Mouse (Mus musculus) MEL (cell line): ENCODE data around the gene Cpt1a. TPM values are rescaled to one million over a fixed set of nuclear protein-coding genes. Genes with fewer than 3 reads are reported as not detected.
A peak's percentile ranks its signal among the peaks of the same experiment; 100 is the strongest.

ENCODE experiments used
- DNase-seq: peaks from one replicate; pipeline ENCODE4 v3.0.0; 2011; ENCODE audit warnings: low read depth, low spot score
- H3K27ac ChIP-seq: 2 replicates; pipeline ENCODE4 v1.5.1; 2012; ENCODE audit warnings: low read depth, mild to moderate bottlenecking, control low read depth, low read length, moderate library complexity; ENCODE audit not compliant: control insufficient read depth
- H3K27me3 ChIP-seq, 2 experiments: fragments of 150-350 bp in 1 of 2; sonication (generic) in 1 of 2; 2 replicates each; pipeline ENCODE4 v1.6.1; 2012; ENCODE audit warnings: low read length in 2 of 2, mild to moderate bottlenecking in 2 of 2, improper control_type of control experiment in 1 of 2, moderate library complexity in 1 of 2; ENCODE audit not compliant: insufficient read depth in 2 of 2, control insufficient read depth in 1 of 2
- H3K36me3 ChIP-seq, 2 experiments: 2 replicates each; pipeline ENCODE4 v1.6.1; 2012 to 2014; ENCODE audit warnings: low read length in 2 of 2, improper control_type of control experiment in 1 of 2, inconsistent platforms in 1 of 2, mild to moderate bottlenecking in 1 of 2; ENCODE audit not compliant: insufficient read depth in 2 of 2, control insufficient read depth in 1 of 2
- H3K4me1 ChIP-seq, 2 experiments: fragments of 150-350 bp in 1 of 2; sonication (generic) in 1 of 2; 2 replicates each; pipeline ENCODE4 v1.6.1; 2012; ENCODE audit warnings: low read length in 2 of 2, improper control_type of control experiment in 1 of 2, mild to moderate bottlenecking in 1 of 2; ENCODE audit not compliant: insufficient read depth in 2 of 2, control insufficient read depth in 1 of 2
- H3K4me3 ChIP-seq, 2 experiments: fragments of 150-350 bp in 1 of 2; sonication (generic) in 1 of 2; 2 replicates each; pipeline ENCODE4 v1.5.1; 2012; ENCODE audit warnings: low read depth in 2 of 2, low read length in 2 of 2, mild to moderate bottlenecking in 2 of 2, moderate library complexity in 2 of 2, control low read depth in 1 of 2, improper control_type of control experiment in 1 of 2; ENCODE audit not compliant: control insufficient read depth in 1 of 2, insufficient read depth in 1 of 2
- H3K79me2 ChIP-seq: 2 replicates; pipeline ENCODE4 v1.6.1; 2012; ENCODE audit warnings: mild to moderate bottlenecking, low read length, moderate library complexity; ENCODE audit not compliant: control insufficient read depth, poor library complexity, insufficient read depth
- H3K9ac ChIP-seq: 2 replicates; pipeline ENCODE4 v1.6.1; 2012; ENCODE audit warnings: low read depth, mild to moderate bottlenecking, control low read depth, low read length, moderate library complexity; ENCODE audit not compliant: control insufficient read depth, poor library complexity, severe bottlenecking
- H3K9me3 ChIP-seq: fragments of 150-350 bp; sonication (generic); replicated peaks from 2 replicates; pipeline ENCODE4 v1.6.1; 2012; ENCODE audit warnings: mild to moderate bottlenecking, low read length, improper control_type of control experiment, moderate library complexity; ENCODE audit not compliant: insufficient read depth
- BHLHE40 ChIP-seq: IDR thresholded peaks from 2 replicates; pipeline ENCODE4 v1.6.1; 2012; ENCODE audit warnings: low read depth, mild to moderate bottlenecking, inconsistent platforms, low read length, improper control_type of control experiment, borderline replicate concordance
- CTCF ChIP-seq, 3 experiments: IDR thresholded peaks in 2 of 3; conservative IDR thresholded peaks in 1 of 3; 2 replicates each; pipeline ENCODE4 v1.5.1; 2011 to 2012; ENCODE audit warnings: low read length in 3 of 3, low read depth in 2 of 3, mild to moderate bottlenecking in 2 of 3, improper control_type of control experiment in 1 of 3, inconsistent platforms in 1 of 3, mixed read lengths in 1 of 3, moderate library complexity in 1 of 3; ENCODE audit not compliant: control insufficient read depth in 1 of 3, insufficient read depth in 1 of 3, poor library complexity in 1 of 3, severe bottlenecking in 1 of 3
- ELF1 ChIP-seq: IDR thresholded peaks from 2 replicates; pipeline ENCODE4 v1.6.1; 2014; ENCODE audit warnings: low read depth, mild to moderate bottlenecking, inconsistent platforms, low read length, improper control_type of control experiment, moderate library complexity
- EP300 ChIP-seq, 2 experiments: IDR thresholded peaks; 2 replicates each; pipeline ENCODE4 v1.6.1; 2011; ENCODE audit warnings: improper control_type of control experiment in 2 of 2, low read length in 2 of 2, low read depth in 1 of 2, mild to moderate bottlenecking in 1 of 2
- ETS1 ChIP-seq: IDR thresholded peaks from 2 replicates; pipeline ENCODE4 v1.6.1; 2012; ENCODE audit warnings: low read depth, mild to moderate bottlenecking, inconsistent platforms, low read length, improper control_type of control experiment, moderate library complexity
- MAX ChIP-seq: IDR thresholded peaks from 2 replicates; pipeline ENCODE4 v1.6.1; 2011; ENCODE audit warnings: low read length, improper control_type of control experiment
- MXI1 ChIP-seq: IDR thresholded peaks from 2 replicates; pipeline ENCODE4 v1.6.1; 2011; ENCODE audit warnings: mild to moderate bottlenecking, low read depth, low read length, improper control_type of control experiment
- MYC ChIP-seq: IDR thresholded peaks from 2 replicates; pipeline ENCODE4 v1.6.1; 2011; ENCODE audit warnings: low read depth, mild to moderate bottlenecking, low read length, improper control_type of control experiment, moderate library complexity
- NELFE ChIP-seq: IDR thresholded peaks from 2 replicates; pipeline ENCODE4 v1.6.1; 2011; ENCODE audit warnings: low read depth, low read length, improper control_type of control experiment
- NRF1 ChIP-seq: IDR thresholded peaks from 2 replicates; pipeline ENCODE4 v1.6.1; 2014; ENCODE audit warnings: low read depth, mild to moderate bottlenecking, inconsistent platforms, low read length, improper control_type of control experiment, moderate library complexity; ENCODE audit not compliant: poor library complexity, insufficient read depth, severe bottlenecking
- POLR2A ChIP-seq, 2 experiments: IDR thresholded peaks; 2 replicates each; pipeline ENCODE4 v1.6.1; 2011 to 2012; ENCODE audit warnings: low read length in 2 of 2, mild to moderate bottlenecking in 2 of 2, control low read depth in 1 of 2, improper control_type of control experiment in 1 of 2, low read depth in 1 of 2, moderate library complexity in 1 of 2; ENCODE audit not compliant: control insufficient read depth in 1 of 2, insufficient read depth in 1 of 2, poor library complexity in 1 of 2
- POLR2AphosphoS5 ChIP-seq: IDR thresholded peaks from 2 replicates; pipeline ENCODE4 v1.6.1; 2012; ENCODE audit warnings: low read depth, borderline replicate concordance, mild to moderate bottlenecking, inconsistent platforms, low read length, moderate library complexity, mixed read lengths
- RAD21 ChIP-seq: IDR thresholded peaks from 2 replicates; pipeline ENCODE4 v1.6.1; 2011; ENCODE audit warnings: mild to moderate bottlenecking, low read depth, low read length, improper control_type of control experiment
- SIN3A ChIP-seq: IDR thresholded peaks from 2 replicates; pipeline ENCODE4 v1.6.1; 2012; ENCODE audit warnings: low read length, improper control_type of control experiment, inconsistent platforms
- SMC3 ChIP-seq: IDR thresholded peaks from 2 replicates; pipeline ENCODE4 v1.6.1; 2011; ENCODE audit warnings: low read depth, low read length, improper control_type of control experiment
- TBP ChIP-seq: IDR thresholded peaks from 2 replicates; pipeline ENCODE4 v1.8.0; 2011; ENCODE audit warnings: low read depth, low read length, improper control_type of control experiment
- TCF12 ChIP-seq: IDR thresholded peaks from 2 replicates; pipeline ENCODE4 v1.6.1; 2014; ENCODE audit warnings: low read depth, mild to moderate bottlenecking, inconsistent platforms, low read length, improper control_type of control experiment, moderate library complexity
- ZC3H11A ChIP-seq: IDR thresholded peaks from 2 replicates; pipeline ENCODE4 v1.6.1; 2012; ENCODE audit warnings: low read depth, mild to moderate bottlenecking, inconsistent platforms, low read length, improper control_type of control experiment
- polyA plus RNA-seq, 2 experiments: library from polyadenylated mRNA; stranded (reverse) in 1 of 2; unstranded in 1 of 2; fragments of >175 nt in 1 of 2; fragments of >200 nt in 1 of 2; gene quantifications; 2 replicates each; pipeline versions ENCODE4 v1.2.1 to v1.2.4; 2012; ENCODE audit warnings: low replicate concordance in 2 of 2, low read depth in 1 of 2; ENCODE audit not compliant: insufficient read length in 2 of 2, insufficient read depth in 1 of 2, missing spikeins in 1 of 2
- total RNA-seq: library from RNA; depleted of rRNA; stranded (reverse); fragments of 300-350 nt; gene quantifications from 2 replicates; pipeline ENCODE4 v1.2.3, GENCODE M21; 2012

The Cpt1a gene
- total and polyA plus RNA-seq, 3 experiments = 16.1 to 40.4 TPM; not detected in 1

GRCm38 (mm10) chr19:3320801-3321200, 1.3 kb upstream of the Cpt1a start (continued):
- no peak for TF ChIP-seq NELFE
- peak; percentile 88 for TF ChIP-seq ZC3H11A

GRCm38 (mm10) chr19:3321617-3322016, 517 bp upstream of the Cpt1a start:
- no peaks in the 10 kb centered on the region for H3K27me3 ChIP-seq
- 0 out of 2 replicates have a peak, but pooled peaks have one; percentile 21 for TF ChIP-seq MYC
- TF ChIP-seq RAD21 = no peak
- peak; percentile 43 for TF ChIP-seq NELFE
- peak; percentile 30; the same call in 1 of the 2 replicates for TF ChIP-seq ELF1
- peak; percentile 17; the same call in 1 of the 2 replicates for TF ChIP-seq MXI1
- no peak for TF ChIP-seq BHLHE40
- TF ChIP-seq SMC3 = no peak
- TF ChIP-seq POLR2AphosphoS5 = 0 out of 2 replicates have a peak, but pooled peaks have one; percentile 21
- TF ChIP-seq ZC3H11A = no peak
- TF ChIP-seq NRF1 = no peak
- TF ChIP-seq SIN3A = 0 out of 2 replicates have a peak, but pooled peaks have one; percentile 32
- TF ChIP-seq EP300 (IDR thresholded peaks at IDR 0.05; ENCODE audit: low read depth in 1 of 2, low read length in 2 of 2) = peak; percentile 34 to 38; a peak in 1 of 4 replicates
- TF ChIP-seq TBP = peak; percentile 36; the same call in 1 of the 2 replicates
- peak; percentile 6; the same call in 1 of the 2 replicates for TF ChIP-seq ETS1
- peak in 1 of 2 experiments; percentile 60; a peak in 2 of 4 replicates for TF ChIP-seq POLR2A (IDR thresholded peaks at IDR 0.05; ENCODE audit: control insufficient read depth in 1 of 2, insufficient read depth in 1 of 2, low read depth in 1 of 2, low read length in 2 of 2, poor library complexity in 1 of 2)
- TF ChIP-seq, all 39 proteins: peak for 10
- Histone ChIP-seq H3K4me1 (peaks cover 13 to 29% of the 10 kb centered on the region in 2 experiments), H3K9me3 (no peaks in the 10 kb centered on the region), H3K27ac (peak overlapping the region; percentile 89), H3K9ac (peak overlapping the region; percentile 75), H3K4me3 (peak overlapping the region; percentile 51 to 68), H3K79me2 (no peaks in the 10 kb centered on the region; the same call in 1 of the 2 replicates), H3K36me3 (peaks cover 0 to 11% of the 10 kb centered on the region in 2 experiments; a peak in 2 of 4 replicates)
- peak; percentile 92 for DNase-seq

GRCm38 (mm10) chr19:3323201-3323621, 1.1 kb downstream of the Cpt1a start:
- Histone ChIP-seq H3K27ac (peak overlapping the region; percentile 92), H3K36me3 (peaks cover 0 to 11% of the 10 kb centered on the region in 2 experiments; a peak in 2 of 4 replicates), H3K9ac (peak overlapping the region; percentile 79), H3K27me3 (no peaks in the 10 kb centered on the region), H3K4me1 (peaks cover 13 to 29% of the 10 kb centered on the region in 2 experiments), H3K79me2 (peaks cover 1% of the 10 kb centered on the region), H3K9me3 (no peaks in the 10 kb centered on the region), H3K4me3 (peak overlapping the region; percentile 68 to 99)
- TF ChIP-seq TCF12 (peak; percentile 63), POLR2A (IDR thresholded peaks at IDR 0.05; ENCODE audit: control insufficient read depth in 1 of 2, insufficient read depth in 1 of 2, low read depth in 1 of 2, low read length in 2 of 2, poor library complexity in 1 of 2) (peak; percentile 66 to 71; a peak in 3 of 4 replicates), NRF1 (peak; percentile 14; the same call in 1 of the 2 replicates), CTCF (IDR thresholded peaks at IDR 0.05 in 2 of 3, conservative IDR thresholded peaks at IDR 0.05 in 1 of 3; ENCODE audit: control insufficient read depth in 1 of 3, insufficient read depth in 1 of 3, low read depth in 2 of 3, low read length in 3 of 3, poor library complexity in 1 of 3, severe bottlenecking in 1 of 3) (0 out of 6 replicates have a peak, but pooled peaks of 1 of the 3 experiments have one; percentile 1), MAX (no peak), ELF1 (no peak), NELFE (peak; percentile 61; the same call in 1 of the 2 replicates)
- peak; percentile 89 for DNase-seq
